Mouse (Mus musculus) C2C12 (cell line): ENCODE measurements around the gene Malsu1.

ENCODE experiments used
- CEBPB ChIP-seq: IDR thresholded peaks from one replicate; pipeline ENCODE4 v1.6.1; 2011; ENCODE audit warnings: low read depth, mild to moderate bottlenecking, control low read depth, moderate library complexity
- CTCF ChIP-seq: IDR thresholded peaks from one replicate; pipeline ENCODE4 v1.5.1; 2011; ENCODE audit not compliant: control insufficient read depth, insufficient read depth, insufficient read length
- FOSL1 ChIP-seq: IDR thresholded peaks from one replicate; pipeline ENCODE4 v1.8.0; 2011; ENCODE audit warnings: mild to moderate bottlenecking, low read length; ENCODE audit not compliant: poor library complexity, insufficient read depth, severe bottlenecking
- MAX ChIP-seq: IDR thresholded peaks from one replicate; pipeline ENCODE4 v1.6.1; 2011; ENCODE audit warnings: mild to moderate bottlenecking, control low read depth
- MYOD1 ChIP-seq: IDR thresholded peaks from one replicate; pipeline ENCODE4 v1.6.1; 2011; ENCODE audit warnings: low read depth; ENCODE audit not compliant: control insufficient read depth, insufficient read length
- MYOG ChIP-seq: IDR thresholded peaks from one replicate; pipeline ENCODE4 v1.6.1; 2011; ENCODE audit not compliant: control insufficient read depth, insufficient read length; ENCODE audit errors: extremely low read depth
- USF1 ChIP-seq: IDR thresholded peaks from one replicate; pipeline ENCODE4 v1.6.1; 2011; ENCODE audit warnings: low read depth, mild to moderate bottlenecking, control low read depth, moderate library complexity

DNA sequence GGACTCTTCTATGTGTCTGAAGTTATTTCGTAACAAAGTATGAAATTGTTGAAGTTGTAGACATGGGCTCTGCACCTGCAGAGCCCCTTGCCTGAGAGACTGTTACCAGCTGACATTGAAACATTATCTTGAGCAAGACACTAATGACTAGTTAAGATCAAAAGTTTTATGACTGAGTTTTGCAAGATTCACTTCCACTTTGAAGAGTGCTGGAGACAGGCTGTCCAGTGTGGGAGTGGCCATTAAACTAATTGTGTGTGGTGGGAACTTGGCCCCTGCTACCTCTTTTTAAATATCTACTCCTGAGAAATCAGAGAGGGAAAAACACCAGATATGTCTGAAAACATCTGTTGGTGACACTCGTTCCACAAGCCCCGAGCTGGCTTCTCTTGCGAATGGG, 42.4 kb upstream of the Malsu1 start:
- TF ChIP-seq CTCF: no peak
- no peak for TF ChIP-seq MAX
- no peak for TF ChIP-seq CEBPB
- TF ChIP-seq USF1: no peak
- no peak for TF ChIP-seq MYOG
- TF ChIP-seq MYOD1: no peak
- TF ChIP-seq FOSL1: no peak
